Mouse (Mus musculus): ENCODE measurements around the gene Zfp74.

The Zfp74 gene

DNA sequence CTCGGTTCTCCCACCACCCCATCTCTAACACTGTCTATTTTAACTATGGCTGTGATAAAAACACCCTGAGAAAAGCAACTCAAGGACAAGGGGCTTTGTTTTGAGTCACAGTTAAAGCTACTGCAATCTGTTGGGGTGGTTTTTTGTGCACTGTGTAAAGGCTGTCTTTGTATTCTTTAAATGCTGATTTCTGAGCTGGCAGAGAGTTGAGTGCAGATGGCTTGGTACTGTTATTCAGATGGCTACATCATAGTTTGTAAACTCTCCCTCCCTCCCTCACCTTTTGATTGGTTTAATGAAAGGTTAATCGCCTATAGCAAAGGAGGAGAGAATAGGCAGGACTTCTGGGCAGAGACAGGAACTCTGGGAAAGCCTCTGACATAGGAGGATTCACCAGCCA lies 9.7 kb downstream of the Zfp74 start:
- CTCF ChIA-PET: no interaction called here

GRCm38 (mm10) chr7:29943720-29944119 lies 10.2 kb downstream of the Zfp74 start:
- CTCF ChIA-PET: no interaction called here

- CTCF ChIA-PET: no interaction called here
Measured at GRCm38 (mm10) chr7:29942740-29943139, 11.1 kb downstream of the Zfp74 start.

- CTCF ChIA-PET: no interaction called here
Measured at GRCm38 (mm10) chr7:29941027-29941426, 12.9 kb downstream of the Zfp74 start.

- CTCF ChIA-PET: no interaction called here
Measured at GRCm38 (mm10) chr7:29938856-29939255, 15.0 kb downstream of the Zfp74 start.

DNA sequence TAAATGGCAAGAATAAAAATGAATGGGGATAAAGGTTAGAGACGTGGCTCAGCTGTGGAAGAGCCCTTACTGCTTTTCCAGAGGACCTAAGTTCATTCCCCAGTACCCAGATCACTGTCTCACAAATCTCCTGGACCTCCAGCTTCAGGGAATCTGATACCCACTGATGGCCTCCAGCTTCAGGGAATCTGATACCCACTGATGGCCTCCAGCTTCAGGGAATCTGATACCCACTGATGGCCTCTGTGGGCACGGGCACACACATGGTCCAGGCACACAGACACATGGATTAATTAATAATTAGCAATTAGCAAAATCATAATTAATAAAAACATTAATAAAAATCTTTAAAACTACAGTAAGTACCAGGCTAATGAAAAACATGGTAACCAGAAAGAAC lies 31.1 kb downstream of the Zfp74 start:
- CTCF ChIA-PET: no interaction called here

GRCm38 (mm10) chr7:29921439-29922093 lies 32.3 kb downstream of the Zfp74 start:
- CTCF ChIA-PET: no interaction called here

- CTCF ChIA-PET: no interaction called here
Measured at GRCm38 (mm10) chr7:29918062-29918453, 35.8 kb downstream of the Zfp74 start.

GRCm38 (mm10) chr7:29917371-29918061 lies 36.4 kb downstream of the Zfp74 start:
- CTCF ChIA-PET: no interaction called here

- CTCF ChIA-PET: no interaction called here
Measured at GRCm38 (mm10) chr7:29912172-29912571, 41.7 kb downstream of the Zfp74 start.

DNA sequence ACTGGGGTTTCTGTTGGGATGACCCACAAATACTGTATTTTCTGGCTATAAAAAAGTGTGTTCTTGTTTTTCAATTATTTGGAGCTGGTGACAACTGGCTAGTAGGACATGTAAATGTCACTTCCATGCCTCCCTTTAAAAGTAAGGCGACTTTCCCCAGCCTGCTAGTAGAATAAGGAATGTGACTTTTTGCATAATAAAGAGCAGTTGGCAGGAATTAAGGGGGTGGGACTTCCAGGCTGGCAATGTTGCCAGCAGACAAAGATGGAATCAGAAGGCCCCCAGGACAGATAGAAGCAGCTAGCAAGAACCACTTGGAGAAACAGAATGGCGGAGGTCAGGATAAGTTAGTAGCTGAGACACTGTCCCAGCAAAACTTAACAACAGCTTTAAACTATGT lies 43.6 kb downstream of the Zfp74 start:
- CTCF ChIA-PET: interaction anchor here (0.5 kb wide), 1 partner anchor 10 kb away, joined by 3 read pairs; no protein-coding TSS in a partner anchor

GRCm38 (mm10) chr7:29908130-29908950 lies 45.5 kb downstream of the Zfp74 start, which contains the start of gene Zfp383:
Gene Zfp383 (plus strand): TSS chr7:29908223.
- CTCF ChIA-PET: interaction anchor here (0.6 kb wide), 2 partner anchors 89 to 395 kb away, joined by 3 to 10 read pairs; no protein-coding TSS in a partner anchor

DNA sequence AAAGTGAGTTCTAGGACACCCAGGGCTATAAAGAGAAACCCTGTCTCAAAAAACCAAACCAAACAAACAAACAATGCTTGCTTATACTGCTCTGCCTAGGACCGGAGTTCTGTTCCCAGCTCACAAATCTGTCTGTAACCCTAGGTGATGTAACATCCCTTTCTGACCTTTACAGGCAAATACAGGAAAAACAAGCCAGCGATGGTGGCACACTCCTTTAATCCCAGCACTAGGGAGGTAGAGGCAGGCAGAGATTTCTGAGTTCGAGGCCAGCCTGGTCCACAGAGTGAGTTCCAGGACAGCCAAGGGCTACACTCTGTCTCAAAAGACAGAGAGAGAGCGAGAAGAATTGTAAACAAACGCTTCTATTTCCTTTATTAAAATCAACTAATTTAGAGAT lies 46.7 kb downstream of the Zfp74 start:
- CTCF ChIA-PET: interaction anchor here (0.5 to 0.7 kb wide), 2 partner anchors 630 to 772 kb away, joined by 6 to 8 read pairs; no protein-coding TSS in a partner anchor

DNA sequence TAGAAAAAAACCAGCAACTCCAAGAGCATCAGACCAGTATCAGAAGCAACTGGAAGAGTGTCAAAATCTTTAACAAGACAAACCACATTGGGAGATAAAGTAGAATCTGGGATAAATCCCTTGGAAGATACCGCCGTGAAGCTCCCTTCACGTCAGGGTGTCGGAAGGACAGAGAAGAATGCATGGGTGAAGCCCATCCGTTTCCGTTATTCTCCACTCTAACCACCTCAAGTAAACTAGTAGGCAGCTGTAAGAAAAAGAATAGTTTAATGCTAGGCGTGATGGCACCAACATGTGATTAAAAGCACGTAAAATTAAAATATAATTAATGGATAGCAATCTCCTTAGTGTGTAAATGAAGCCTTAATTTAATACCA lies 47.2 kb downstream of the Zfp74 start:
- CTCF ChIA-PET: interaction anchor here (0.5 to 0.8 kb wide), 3 partner anchors 9 to 771 kb away, joined by 5 to 8 read pairs (median 6); no protein-coding TSS in a partner anchor

DNA sequence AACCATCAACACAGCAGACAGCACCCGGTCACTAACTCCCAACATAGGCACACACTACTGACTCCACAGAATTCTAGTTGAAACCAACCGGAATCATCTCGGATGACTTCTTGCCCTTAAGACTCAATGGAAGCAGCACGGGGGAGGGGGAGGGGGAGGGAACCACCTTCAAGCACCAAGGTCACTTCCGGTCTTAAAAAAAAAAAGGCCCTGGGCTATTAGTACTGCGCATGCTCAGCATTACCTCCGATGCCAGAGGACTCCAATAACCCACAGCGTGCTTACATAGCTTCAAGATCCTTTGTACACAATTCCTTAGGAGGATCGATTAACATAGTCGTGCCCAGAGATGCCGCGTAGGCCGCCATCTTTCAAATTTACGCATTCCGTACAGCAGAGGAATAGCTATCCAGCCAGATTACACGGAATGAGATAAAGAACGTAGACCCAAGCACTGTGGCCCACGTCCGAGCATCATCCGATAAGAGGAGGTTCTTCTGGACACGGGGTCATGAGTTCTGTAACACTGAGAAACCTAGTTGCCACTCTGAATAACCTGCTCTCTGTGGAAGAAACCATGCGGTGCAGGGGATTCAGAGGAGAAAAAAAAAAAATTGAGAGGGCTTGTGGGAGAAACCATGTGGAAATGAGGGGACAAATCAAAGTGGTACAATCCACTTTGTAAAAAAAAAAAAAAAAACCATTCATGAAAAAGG lies 47.8 kb downstream of the Zfp74 start, which contains the start of gene Zfp27:
Zfp27 (minus strand) TSS at position 607 of the 716 bp plus-strand sequence.
- CTCF ChIA-PET: interaction anchor here (0.7 to 0.8 kb wide), 2 partner anchors 9 to 631 kb away, joined by 5 to 8 read pairs; no protein-coding TSS in a partner anchor

- CTCF ChIA-PET: no interaction called here
Measured at GRCm38 (mm10) chr7:29904101-29904500, 49.8 kb downstream of the Zfp74 start.

- CTCF ChIA-PET: no interaction called here
Measured at GRCm38 (mm10) chr7:29898351-29898750, 55.5 kb downstream of the Zfp74 start.

DNA sequence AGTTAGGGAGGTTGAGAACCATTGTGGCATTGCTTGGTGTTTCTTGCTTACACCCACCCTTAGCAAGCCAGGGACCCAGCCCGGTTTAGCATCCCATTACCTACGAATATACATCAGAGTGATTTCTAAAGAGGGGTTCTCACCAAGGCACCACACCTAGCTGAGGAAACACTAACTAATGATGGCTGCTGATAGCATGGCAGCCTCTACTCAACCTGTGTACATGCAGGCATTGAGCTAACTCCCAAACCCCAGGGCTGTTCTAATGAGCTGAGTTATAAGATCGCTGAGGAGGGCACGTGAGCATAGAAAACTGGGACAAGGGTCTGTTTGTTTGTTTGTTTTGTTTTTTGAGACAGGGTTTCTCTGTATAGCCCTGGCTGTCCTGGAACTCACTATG lies 61.1 kb downstream of the Zfp74 start:
- CTCF ChIA-PET: no interaction called here

GRCm38 (mm10) chr7:29890501-29890900 lies 63.4 kb downstream of the Zfp74 start:
- CTCF ChIA-PET: interaction anchor here (0.8 kb wide), 1 partner anchor 559 kb away, joined by 7 read pairs; no protein-coding TSS in a partner anchor

GRCm38 (mm10) chr7:29880916-29881315 lies 73.0 kb downstream of the Zfp74 start:
- CTCF ChIA-PET: no interaction called here
